Mouse (Mus musculus) G1E (cell line): ENCODE measurements at regions not wholly inside any gene's neighbourhood (a gene's known extent, or its start where the extent isn't known, plus 50 kb on each side); places are given as distances from the start of the nearest gene placed in this dataset.
"Not testable (repeated sequence)": the region's sequence is repeated elsewhere in the genome, so short reads cannot be mapped to it uniquely, and the experiment has no call there.

ENCODE experiments used
- ATAC-seq: 2 replicates; pipeline ENCODE4 v1.8.0; 2016; ENCODE audit warnings: mild to moderate bottlenecking; ENCODE audit not compliant: insufficient number of reproducible peaks, poor library complexity, low FRiP score, severe bottlenecking; ENCODE audit errors: extremely low read depth
- DNase-seq: peaks from one replicate; pipeline ENCODE4 v3.0.0; 2012; ENCODE audit warnings: low spot score
- H3K27me3 ChIP-seq: 2 replicates; pipeline ENCODE4 v1.6.1; 2012; ENCODE audit warnings: mild to moderate bottlenecking, low read length, inconsistent platforms; ENCODE audit not compliant: insufficient read depth
- H3K36me3 ChIP-seq: replicated peaks from 2 replicates; pipeline ENCODE3; 2012; ENCODE audit warnings: mild to moderate bottlenecking, inconsistent platforms
- H3K4me1 ChIP-seq: 2 replicates; pipeline ENCODE4 v1.6.1; 2012; ENCODE audit warnings: low read depth, low read length, inconsistent platforms, mixed read lengths; ENCODE audit not compliant: insufficient read depth
- H3K4me3 ChIP-seq: 2 replicates; pipeline ENCODE4 v1.5.1; 2012; ENCODE audit warnings: low read depth, mild to moderate bottlenecking, inconsistent platforms, low read length, moderate library complexity, mixed read lengths
- H3K9me3 ChIP-seq: replicated peaks from 2 replicates; pipeline ENCODE4 v1.6.1; 2012; ENCODE audit warnings: inconsistent platforms
- CTCF ChIP-seq: IDR thresholded peaks from 2 replicates; pipeline ENCODE4 v1.5.1; 2012; ENCODE audit warnings: low read depth, low read length, inconsistent platforms, mixed read lengths
- GATA1 ChIP-seq: IDR thresholded peaks from 2 replicates; pipeline ENCODE4 v1.6.1; 2012; ENCODE audit warnings: borderline replicate concordance, low read length, inconsistent platforms, mixed read lengths
- GATA2 ChIP-seq: IDR thresholded peaks from 2 replicates; pipeline ENCODE4 v1.6.1; 2012; ENCODE audit warnings: low read depth, low read length, inconsistent platforms, borderline replicate concordance
- POLR2AphosphoS5 ChIP-seq: IDR thresholded peaks from 2 replicates; pipeline ENCODE4 v1.6.1; 2012; ENCODE audit warnings: low read depth, low read length, inconsistent platforms; ENCODE audit not compliant: insufficient replicate concordance
- TAL1 ChIP-seq: conservative IDR thresholded peaks from 2 replicates; pipeline ENCODE4 v1.6.1; 2012; ENCODE audit warnings: low read depth, low read length, inconsistent platforms, mixed read lengths

DNA sequence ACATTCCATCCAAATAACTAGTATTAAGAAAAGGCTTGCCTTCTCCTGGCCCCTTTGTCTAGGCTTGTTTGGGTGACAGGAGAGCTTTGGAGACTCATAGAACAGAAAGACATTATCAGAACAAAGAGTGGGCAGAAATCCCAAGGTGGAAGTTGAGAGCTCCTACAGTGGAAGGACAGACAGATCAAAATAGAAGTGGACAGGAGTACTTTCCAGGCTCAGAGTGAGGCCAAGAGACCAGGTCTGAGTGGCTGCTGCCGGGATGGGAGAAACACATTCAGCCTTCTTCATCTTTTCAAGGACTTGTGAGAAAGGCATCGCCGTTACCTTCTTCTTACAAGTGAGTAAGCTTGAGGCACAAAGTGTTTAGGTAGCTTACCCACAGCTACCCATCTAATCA lies 197.5 kb downstream of the Fam43a start:
- no peaks in the 10 kb centered on the region for H3K9me3 ChIP-seq
- H3K4me1 ChIP-seq, result no peaks in the 10 kb centered on the region
- DNase-seq (no peak), ATAC-seq (no peak)
- peaks cover 4% of the 10 kb centered on the region; the same call in 1 of the 2 replicates for H3K27me3 ChIP-seq
- H3K4me3 ChIP-seq, result no peak overlapping the region
- H3K36me3 ChIP-seq, result no peaks in the 10 kb centered on the region
- no peak for TF ChIP-seq TAL1
- TF ChIP-seq POLR2AphosphoS5, result no peak
- TF ChIP-seq CTCF, result no peak
- no peak for TF ChIP-seq GATA1
- no peak for TF ChIP-seq GATA2

DNA sequence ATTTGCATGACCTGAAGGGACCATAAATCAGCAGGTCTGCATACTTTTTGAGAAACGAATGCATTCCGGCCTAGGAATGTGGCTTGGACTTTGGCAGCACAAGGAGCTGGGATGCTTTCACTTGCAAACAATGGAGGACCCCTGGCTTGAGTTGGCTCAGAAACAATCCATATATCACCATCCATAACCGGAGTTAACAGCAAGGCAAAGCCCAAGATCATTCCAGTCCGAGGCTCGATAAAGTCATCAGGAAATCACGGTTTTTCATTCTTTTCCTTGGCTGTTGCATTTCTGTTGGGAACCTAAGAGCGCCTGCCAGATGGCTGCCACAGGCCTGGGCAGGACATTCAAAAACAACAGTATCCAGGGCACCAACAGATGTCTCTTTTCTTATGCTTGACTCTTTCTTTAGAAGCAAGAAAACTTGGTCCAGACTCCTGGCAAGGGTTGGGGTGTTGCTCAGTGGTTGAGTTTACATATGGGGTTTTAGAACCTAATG lies 198.5 kb downstream of the Fam43a start:
- Histone ChIP-seq H3K4me1 (no peaks in the 10 kb centered on the region), H3K9me3 (no peaks in the 10 kb centered on the region), H3K36me3 (no peaks in the 10 kb centered on the region), H3K4me3 (no peak overlapping the region), H3K27me3 (peaks cover 4% of the 10 kb centered on the region; the same call in 1 of the 2 replicates)
- TF ChIP-seq GATA2 (no peak), POLR2AphosphoS5 (no peak), TAL1 (no peak), CTCF (no peak), GATA1 (no peak)
- DNase-seq, result no peak
- ATAC-seq, result no peak

DNA sequence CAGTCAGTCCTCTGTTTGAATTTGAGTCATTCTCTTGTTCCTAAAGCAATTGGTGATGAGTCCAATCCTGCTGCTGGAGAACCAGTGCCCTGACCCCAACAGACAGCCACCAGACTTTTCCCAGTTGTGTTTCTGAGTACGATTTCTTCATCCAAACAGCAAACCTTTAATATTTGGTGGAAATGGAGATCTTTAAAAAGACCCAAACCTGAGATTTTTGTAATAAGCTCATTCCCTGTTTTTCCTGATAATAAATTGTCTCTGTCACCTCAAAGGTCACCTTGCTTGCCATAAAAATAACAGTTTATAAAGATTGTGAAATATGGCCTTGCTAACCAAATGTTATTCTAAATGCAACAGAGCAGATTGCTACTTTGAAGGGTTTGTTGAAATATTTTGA lies 199.0 kb downstream of the Fam43a start:
- H3K27me3 ChIP-seq, result peaks cover 2% of the 10 kb centered on the region; the same call in 1 of the 2 replicates
- H3K36me3 ChIP-seq, result no peaks in the 10 kb centered on the region
- DNase-seq (no peak), ATAC-seq (no peak)
- TF ChIP-seq CTCF (no peak), POLR2AphosphoS5 (no peak), GATA2 (no peak), GATA1 (no peak), TAL1 (no peak)
- no peaks in the 10 kb centered on the region for H3K9me3 ChIP-seq
- no peak overlapping the region for H3K4me3 ChIP-seq
- H3K4me1 ChIP-seq, result no peaks in the 10 kb centered on the region

DNA sequence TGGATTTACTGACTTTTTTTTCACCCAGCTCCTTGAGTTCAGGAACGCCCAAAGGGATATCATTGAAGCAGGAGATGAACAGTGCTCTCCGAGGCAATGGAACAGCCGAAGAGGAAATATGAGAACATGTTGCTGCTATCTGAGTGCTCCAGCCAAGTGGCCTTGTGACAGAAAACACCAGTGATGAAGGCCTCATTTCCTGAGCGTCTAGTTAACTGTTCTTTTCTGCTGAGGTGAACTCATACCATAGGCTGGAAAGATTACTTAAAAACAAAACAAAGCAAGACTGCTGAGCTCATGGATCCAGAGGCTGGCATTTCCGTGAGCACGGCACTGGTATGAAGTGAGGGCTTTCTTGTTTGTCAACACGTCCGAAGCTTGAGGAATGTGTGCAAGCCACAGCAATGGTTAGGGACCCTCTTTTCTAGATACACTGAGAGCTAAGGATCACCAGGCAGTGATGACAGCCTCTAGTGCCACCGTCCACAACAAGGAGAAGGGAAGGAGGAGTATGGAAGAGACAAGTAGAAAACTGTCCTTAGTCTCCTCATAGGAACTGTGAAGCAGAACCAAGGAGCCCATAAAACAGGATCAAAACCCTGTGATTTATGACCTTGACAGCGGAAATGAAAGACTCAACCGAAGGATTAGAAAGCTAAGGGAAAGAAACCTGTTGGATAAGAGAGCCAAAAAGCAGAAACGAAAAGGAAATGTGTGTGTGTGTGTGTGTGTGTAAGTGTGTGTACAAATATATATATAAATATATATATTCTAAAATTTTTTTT lies 200.4 kb downstream of the Fam43a start:
- H3K27me3 ChIP-seq, result peaks cover 2% of the 10 kb centered on the region; the same call in 1 of the 2 replicates
- no peak overlapping the region for H3K4me3 ChIP-seq
- ATAC-seq, result no peak
- H3K36me3 ChIP-seq, result no peaks in the 10 kb centered on the region
- no peaks in the 10 kb centered on the region for H3K4me1 ChIP-seq
- no peak for TF ChIP-seq GATA2
- no peak for TF ChIP-seq TAL1
- TF ChIP-seq POLR2AphosphoS5, result no peak
- TF ChIP-seq CTCF, result no peak
- TF ChIP-seq GATA1, result no peak
- H3K9me3 ChIP-seq, result no peaks in the 10 kb centered on the region
- no peak for DNase-seq

DNA sequence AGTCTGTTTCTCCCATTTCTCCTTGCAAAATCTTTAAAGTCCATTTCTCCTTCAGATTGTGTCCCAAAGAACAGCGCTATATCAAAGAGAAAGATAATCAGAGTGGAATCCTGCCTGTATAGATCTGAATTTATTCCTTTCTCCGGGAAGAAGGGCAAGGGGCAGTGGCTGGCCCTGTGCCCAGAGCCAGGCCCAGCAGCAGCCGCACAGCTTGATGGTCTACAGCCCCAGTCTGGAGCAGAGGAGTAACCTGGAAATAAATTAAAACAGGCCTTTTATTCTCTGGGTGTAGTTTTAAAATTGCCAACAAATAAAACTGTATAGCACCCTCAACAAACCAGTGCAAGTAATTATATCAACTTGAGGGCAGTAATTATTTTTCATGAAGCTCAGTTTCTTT lies 204.5 kb downstream of the Fam43a start:
- Histone ChIP-seq H3K4me1 (no peaks in the 10 kb centered on the region), H3K36me3 (no peaks in the 10 kb centered on the region), H3K4me3 (no peak overlapping the region), H3K9me3 (no peaks in the 10 kb centered on the region), H3K27me3 (peaks cover 4% of the 10 kb centered on the region; the same call in 1 of the 2 replicates)
- DNase-seq, result no peak
- ATAC-seq, result no peak
- TF ChIP-seq CTCF, result no peak
- TF ChIP-seq TAL1, result no peak
- no peak for TF ChIP-seq POLR2AphosphoS5
- TF ChIP-seq GATA1, result no peak
- TF ChIP-seq GATA2, result no peak

DNA sequence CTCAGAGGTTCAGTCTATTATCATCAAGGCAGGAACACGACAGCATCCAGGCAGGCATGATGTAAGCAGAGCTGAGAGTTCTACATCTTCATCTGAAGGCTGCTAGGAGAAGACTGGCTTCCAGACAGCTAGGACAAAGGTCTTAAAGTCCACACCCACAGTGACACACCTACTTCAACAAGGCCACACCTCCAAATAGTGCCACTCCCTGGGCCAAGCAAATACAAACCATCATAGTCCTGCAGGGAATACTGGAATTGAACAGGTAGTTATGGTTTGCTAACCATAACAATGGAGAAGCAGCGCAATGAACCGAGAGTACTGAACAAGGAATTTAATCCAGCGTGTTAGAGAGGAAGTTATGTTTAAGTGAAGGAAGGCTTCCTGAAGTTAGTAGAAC lies 206.7 kb downstream of the Fam43a start:
- H3K9me3 ChIP-seq, ATAC-seq, H3K36me3 ChIP-seq, H3K27me3 ChIP-seq, DNase-seq, H3K4me1 ChIP-seq, H3K4me3 ChIP-seq: not testable (repeated sequence)
